Mouse (Mus musculus): ENCODE measurements around the gene Olfr896-ps1.

Olfr896-ps1 gene

GRCm38 (mm10) chr9:38290807-38291206, at the start of gene Olfr896-ps1:
Olfr896-ps1 (plus strand) TSS chr9:38291107.
- no peak for DNase-seq

- no peak for DNase-seq
Measured at GRCm38 (mm10) chr9:38252474-38252873, 38.4 kb upstream of the Olfr896-ps1 start, which contains the start of gene Olfr143. Olfr143 (plus strand) TSS chr9:38252774.

GRCm38 (mm10) chr9:38267551-38267950, 23.4 kb upstream of the Olfr896-ps1 start, which contains the start of gene Olfr895:
Olfr895 (plus strand) TSS chr9:38267851.
- no peak for DNase-seq

GRCm38 (mm10) chr9:38328760-38329159, 37.9 kb downstream of the Olfr896-ps1 start, which contains the start of gene Olfr25:
Olfr25 (plus strand) TSS chr9:38329060.
- DNase-seq, result no peak
